Mouse (Mus musculus): ENCODE results near the gene Zdhhc5. TPM values are rescaled to one million over a fixed set of nuclear protein-coding genes. Genes with fewer than 3 reads are reported as not detected.

Zdhhc5 gene
- total and polyA plus RNA-seq, 3 experiments = 25.4 to 45.5 (median 37.7) TPM

DNA sequence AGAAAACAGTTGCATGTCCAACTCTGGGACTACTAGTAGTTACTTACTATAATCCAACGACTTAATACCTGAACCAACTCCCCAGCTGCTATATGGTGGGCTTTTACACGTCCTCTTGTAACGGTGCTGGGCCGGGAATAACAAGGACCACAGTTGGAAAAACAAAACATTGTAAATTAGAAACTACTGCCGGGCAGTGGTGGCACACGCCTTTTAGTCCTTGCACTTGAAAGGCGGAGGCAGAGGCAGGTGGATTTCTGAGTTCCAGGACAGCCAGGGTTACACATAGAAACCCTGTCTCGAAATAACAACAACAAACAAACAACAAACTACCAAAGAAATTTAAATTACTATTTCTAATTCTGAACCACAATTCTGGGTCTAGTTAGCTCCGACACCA, 11.7 kb upstream of the Zdhhc5 start:
- no peaks in the 10 kb centered on the region for H3K27me3 ChIP-seq (replicated peaks)
- peak overlapping the region; percentile 62 to 69 (median 68) for H3K4me3 ChIP-seq (replicated peaks in 1 of 3; ENCODE audit: low read depth in 2 of 3, low read length in 2 of 3, poor library complexity in 1 of 3)
- H3K9me3 ChIP-seq (replicated peaks; ENCODE audit: low read length) = no peaks in the 10 kb centered on the region
- dilution Hi-C loops (cut with MboI; ENCODE audit: extremely low pct_ligation_motif_present, extremely low pct_unique_long_range_greater_than_20kb, low sequenced_read_pairs) (no loop called here), in situ Hi-C loops (cut with MboI; ENCODE audit: low pct_ligation_motif_present, low pct_unique_long_range_greater_than_20kb, low sequenced_read_pairs) (no loop called here)
- peaks cover 16 to 36% of the 10 kb centered on the region in 2 experiments for H3K36me3 ChIP-seq (replicated peaks in 1 of 2; ENCODE audit: control insufficient read depth in 1 of 2, insufficient read depth in 1 of 2, low read length in 1 of 2)
- H3K4me2 ChIP-seq (ENCODE audit: insufficient read depth, low read depth, poor library complexity, severe bottlenecking) = peak overlapping the region; percentile 95
- peaks cover 8 to 33% of the 10 kb centered on the region in 2 experiments for H3K4me1 ChIP-seq (ENCODE audit: control insufficient read depth in 1 of 2, insufficient read depth in 2 of 2)
- no peak overlapping the region for H3K27ac ChIP-seq (ENCODE audit: insufficient read depth, low read depth)
- no peak for DNase-seq (ENCODE audit: extremely low read depth)
- peak overlapping the region; percentile 96 for H3K9ac ChIP-seq (ENCODE audit: insufficient read depth, low read depth)
- peaks cover 30% of the 10 kb centered on the region for H3K79me2 ChIP-seq (replicated peaks; ENCODE audit: control insufficient read depth, extremely low read depth, insufficient read depth, poor library complexity, severe bottlenecking)
- TF ChIP-seq TCF12 (IDR thresholded peaks at IDR 0.05; ENCODE audit: low read depth, low read length) = no peak
- TF ChIP-seq KAT2A (IDR thresholded peaks at IDR 0.05; ENCODE audit: insufficient replicate concordance, low read length) = no peak
- no peak for TF ChIP-seq TBP (conservative IDR thresholded peaks at IDR 0.05; ENCODE audit: low read depth, low read length)
- no peak for TF ChIP-seq POLR2AphosphoS2 (IDR thresholded peaks at IDR 0.05; ENCODE audit: low read depth, low read length)
- no peak for TF ChIP-seq GABPA (IDR thresholded peaks at IDR 0.05; ENCODE audit: insufficient replicate concordance, low read depth, low read length)
- TF ChIP-seq MAFK (IDR thresholded peaks at IDR 0.05; ENCODE audit: insufficient replicate concordance, low read length) = no peak
- no peak for TF ChIP-seq UBTF (IDR thresholded peaks at IDR 0.05; ENCODE audit: low read depth, low read length)
- no peak for TF ChIP-seq MAZ (IDR thresholded peaks at IDR 0.05; ENCODE audit: low read depth, low read length)
- no peak for TF ChIP-seq ZC3H11A (IDR thresholded peaks at IDR 0.05; ENCODE audit: low read depth, low read length)
- no peak for TF ChIP-seq MEF2A (IDR thresholded peaks at IDR 0.05; ENCODE audit: borderline replicate concordance, low read depth, low read length)
- no peak for TF ChIP-seq BHLHE40 (IDR thresholded peaks at IDR 0.05; ENCODE audit: low read depth, low read length)

DNA sequence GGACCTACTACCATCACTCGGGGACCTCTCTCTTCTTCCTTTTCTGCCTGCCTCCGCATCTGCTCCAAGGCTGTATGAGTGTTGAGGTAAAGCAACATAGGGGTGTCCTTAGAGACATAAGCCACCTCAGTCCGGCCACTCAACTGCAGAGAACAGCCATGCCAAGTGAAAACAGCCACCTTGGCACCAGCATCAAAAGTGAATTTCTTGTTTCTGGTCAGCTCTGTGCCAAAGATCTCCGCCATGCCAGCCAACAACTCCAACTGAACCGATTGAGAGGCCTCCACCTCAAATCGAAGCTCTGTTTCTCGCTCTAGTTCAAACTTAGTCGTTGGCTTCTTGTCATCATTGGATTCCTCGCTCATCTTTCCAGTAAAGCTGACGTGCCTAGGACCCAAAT, 10.8 kb upstream of the Zdhhc5 start:
- H3K4me3 ChIP-seq (replicated peaks in 1 of 3; ENCODE audit: low read depth in 2 of 3, low read length in 2 of 3, poor library complexity in 1 of 3) = peak overlapping the region; percentile 12 to 69 (median 68)
- TF ChIP-seq EP300 (IDR thresholded peaks at IDR 0.05; ENCODE audit: low read length) (no peak), USF1 (IDR thresholded peaks at IDR 0.05; ENCODE audit: low read depth, low read length) (no peak), HCFC1 (IDR thresholded peaks at IDR 0.05; ENCODE audit: low read depth, low read length) (no peak)
- peak overlapping the region; percentile 96; the same call in 1 of the 2 replicates for H3K9ac ChIP-seq (ENCODE audit: insufficient read depth, low read depth)
- H3K36me3 ChIP-seq (replicated peaks in 1 of 2; ENCODE audit: control insufficient read depth in 1 of 2, insufficient read depth in 1 of 2, low read length in 1 of 2) = peaks cover 22 to 44% of the 10 kb centered on the region in 2 experiments
- in situ Hi-C loops (cut with MboI; ENCODE audit: low pct_ligation_motif_present, low pct_unique_long_range_greater_than_20kb, low sequenced_read_pairs) = no loop called here
- peaks cover 8 to 37% of the 10 kb centered on the region in 2 experiments for H3K4me1 ChIP-seq (ENCODE audit: control insufficient read depth in 1 of 2, insufficient read depth in 2 of 2)
- DNase-seq (ENCODE audit: extremely low read depth) = no peak
- H3K27ac ChIP-seq (ENCODE audit: insufficient read depth, low read depth) = no peak overlapping the region
- H3K79me2 ChIP-seq (replicated peaks; ENCODE audit: control insufficient read depth, extremely low read depth, insufficient read depth, poor library complexity, severe bottlenecking) = peaks cover 30% of the 10 kb centered on the region
- dilution Hi-C loops (cut with MboI; ENCODE audit: extremely low pct_ligation_motif_present, extremely low pct_unique_long_range_greater_than_20kb, low sequenced_read_pairs) = no loop called here
- no peaks in the 10 kb centered on the region for H3K9me3 ChIP-seq (replicated peaks; ENCODE audit: low read length)
- H3K4me2 ChIP-seq (ENCODE audit: insufficient read depth, low read depth, poor library complexity, severe bottlenecking) = peak overlapping the region; percentile 95
- no peaks in the 10 kb centered on the region for H3K27me3 ChIP-seq (replicated peaks)

Measured in CH12.LX (cell line).